Mouse (Mus musculus): ENCODE measurements around the gene Myo1e.

GRCm38 (mm10) chr9:70232044-70233010 is 25.2 kb downstream of the Myo1e start:
- no peak for TF ChIP-seq POLR2A (IDR thresholded peaks at IDR 0.05; ENCODE audit: extremely low read depth, insufficient read depth, low read length)
- no peak for TF ChIP-seq CTCF (IDR thresholded peaks at IDR 0.05; ENCODE audit: extremely low read depth, insufficient read depth, low read length)
